Mouse (Mus musculus): ENCODE results near the gene Ube2n. TPM values are rescaled to one million over a fixed set of nuclear protein-coding genes. Genes with fewer than 3 reads are reported as not detected.

The Ube2n gene
- 10.3 and 26.7 TPM in 2 replicates for polyA plus RNA-seq (2012; ENCODE audit: low replicate concordance)

DNA sequence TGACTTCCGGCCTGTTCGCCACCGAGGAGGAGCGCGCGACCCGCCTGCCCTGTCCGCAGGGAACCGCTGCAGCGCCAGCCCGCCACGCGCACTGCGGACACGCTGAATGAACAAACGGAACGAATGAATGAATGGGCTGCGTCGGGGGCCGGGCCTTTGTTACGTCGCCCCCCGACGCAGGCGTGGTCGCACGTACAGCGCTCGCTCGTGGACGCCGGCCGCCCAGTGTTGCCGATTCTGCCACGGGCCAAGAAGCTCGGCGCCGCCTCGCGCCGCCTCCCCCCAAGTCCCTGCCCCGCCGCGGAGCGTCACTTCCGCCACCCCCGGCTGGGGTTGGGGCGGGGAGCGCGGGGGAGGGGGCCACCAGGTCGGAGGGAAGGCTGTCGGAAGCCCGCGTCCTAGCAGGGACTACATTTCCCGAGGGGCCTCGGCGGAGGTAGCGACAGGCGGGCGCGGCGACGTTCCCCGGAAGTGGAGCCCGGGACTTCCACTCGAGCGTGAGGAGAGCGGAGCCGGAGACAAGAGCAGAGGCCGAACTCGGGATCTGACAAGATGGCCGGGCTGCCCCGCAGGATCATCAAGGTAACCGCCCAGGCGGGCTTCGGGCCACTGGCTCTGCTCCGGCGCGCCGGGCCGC is at the start of gene Ube2n:
Gene Ube2n, plus strand, starts transcription at position 490 of the 637 bp plus-strand sequence.

DNA sequence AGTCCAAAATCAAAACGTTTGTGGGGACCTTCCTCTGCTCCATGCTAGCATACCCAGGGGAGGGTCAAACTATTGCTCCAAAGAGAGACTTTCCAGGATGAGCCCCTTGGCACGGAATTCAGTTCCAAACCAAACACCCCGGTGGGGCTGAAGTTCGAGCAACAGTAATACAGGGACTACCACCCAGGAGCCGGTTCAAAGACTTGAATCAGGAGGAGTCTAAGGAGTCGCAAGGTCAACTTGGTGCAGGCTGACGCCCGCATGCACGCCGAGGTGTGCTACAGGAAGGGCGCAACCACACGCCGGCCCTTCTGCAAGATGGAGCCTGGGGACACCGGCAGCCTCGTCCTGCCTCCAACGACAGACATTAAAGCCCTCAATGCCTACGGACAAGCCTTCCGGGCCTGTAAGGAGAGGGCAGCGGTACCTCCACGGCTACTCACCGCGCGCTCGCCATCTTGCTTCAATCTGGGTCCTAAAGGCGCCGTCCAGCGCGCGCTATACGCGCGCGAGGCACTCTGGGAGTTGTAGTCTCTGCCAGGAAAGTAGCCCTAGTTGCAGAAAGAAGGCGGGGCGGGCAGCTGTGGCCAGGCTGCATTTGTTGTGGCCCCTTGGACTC is 13.4 kb upstream of the Ube2n start, which contains the start of gene Mrpl42:
Gene Mrpl42, minus strand, starts transcription at position 478 of the 619 bp plus-strand sequence.

DNA sequence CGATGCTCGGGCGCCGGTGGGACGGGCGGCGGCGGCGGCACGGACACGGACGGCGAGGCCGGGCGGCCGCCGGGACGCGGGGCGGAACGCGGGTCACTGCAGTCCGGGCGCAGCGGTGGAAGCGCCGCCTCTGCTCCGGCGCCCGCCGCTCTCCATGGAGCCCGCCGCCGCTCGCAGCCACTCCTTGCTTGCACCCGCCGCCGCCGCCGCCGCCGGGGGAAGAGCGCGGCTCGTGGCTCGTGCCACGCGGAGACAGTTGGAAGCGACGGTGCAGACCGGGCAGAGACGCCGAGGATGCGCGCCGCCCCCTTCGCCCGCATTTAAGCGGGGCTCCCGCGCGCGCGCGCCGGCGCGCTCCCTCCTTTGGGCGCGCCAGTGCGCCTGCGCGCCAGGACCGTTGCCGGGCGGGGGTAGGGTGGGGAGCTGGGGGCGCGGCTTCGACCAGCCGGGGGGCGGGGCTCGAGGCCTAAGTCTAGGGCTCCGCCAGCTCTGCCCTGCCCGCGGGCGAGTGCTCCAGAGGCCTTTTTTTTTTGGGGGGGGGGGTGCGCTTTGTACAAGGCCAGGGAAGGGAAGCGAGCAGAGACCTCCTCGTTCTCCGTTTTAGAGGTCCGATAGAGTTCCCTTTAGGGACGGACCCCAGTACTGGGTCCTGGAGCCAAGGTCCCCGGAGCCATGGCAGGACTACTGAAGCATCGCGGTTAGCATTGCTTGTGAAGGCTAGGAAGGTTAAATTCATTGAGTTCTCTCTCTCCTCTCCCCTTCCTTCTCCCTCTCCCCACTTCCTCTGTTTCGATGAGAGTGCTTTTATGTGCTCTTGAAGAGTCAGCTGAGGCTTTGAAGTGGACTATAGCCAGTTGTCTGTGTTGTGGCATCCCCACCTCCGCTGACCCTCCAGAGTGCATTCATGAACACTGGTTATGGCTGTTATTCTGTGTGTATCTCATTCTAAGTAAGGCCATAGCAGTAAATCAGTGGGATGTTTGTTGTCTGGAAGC is 49.2 kb downstream of the Ube2n start, which contains the start of gene Nudt4:
Gene Nudt4, minus strand, starts transcription at position 296 of the 995 bp plus-strand sequence.

Other genes starting within 250 kb of the Ube2n start
- gene Cradd, start 191.0 kb upstream of the Ube2n start, polyA plus RNA-seq (2012; ENCODE audit: low replicate concordance), result 12.7 and 19.3 TPM in 2 replicates
- 11.2 and 11.9 TPM in 2 replicates for gene Socs2, start 98.0 kb upstream of the Ube2n start, polyA plus RNA-seq (2012; ENCODE audit: low replicate concordance)
- 14.8 and 16.4 TPM in 2 replicates for gene Mrpl42, start 13.2 kb upstream of the Ube2n start, polyA plus RNA-seq (2012; ENCODE audit: low replicate concordance)
- gene Nudt4, start 49.0 kb downstream of the Ube2n start, polyA plus RNA-seq (2012; ENCODE audit: low replicate concordance), result 64.8 and 70.8 TPM in 2 replicates
- not detected in 2 replicates for gene Anapc15-ps, start 158.3 kb downstream of the Ube2n start, polyA plus RNA-seq (2012; ENCODE audit: low replicate concordance)

Data from leukemia stem cell, adult 10-12 weeks (primary cell).